ENCODE assay signal across 25 mouse cellular contexts in the genomic region with DNA sequence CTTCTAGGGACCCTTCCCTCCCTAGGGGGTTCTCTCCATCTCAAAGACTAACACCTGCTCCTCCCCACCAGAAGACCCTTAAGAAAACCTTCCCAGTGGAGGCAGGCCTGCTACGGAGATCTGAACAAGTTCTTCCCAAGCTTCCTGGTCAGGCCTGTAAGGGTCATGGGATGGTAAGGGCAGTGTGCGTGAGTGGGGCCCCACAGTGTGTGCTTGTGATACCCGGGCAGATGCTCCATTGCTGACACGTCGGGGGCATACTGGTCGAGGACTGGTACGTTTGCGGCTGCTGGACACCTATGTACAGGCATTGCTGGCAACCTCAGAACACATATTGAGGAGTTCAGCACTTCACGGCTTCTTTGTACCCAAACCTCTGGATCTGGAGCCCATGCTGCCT. TPM values are rescaled to one million over a fixed set of nuclear protein-coding genes. Genes with fewer than 3 reads are reported as not detected.
DNase-seq lines count a peak whose midpoint lies in the region; ATAC-seq and TF ChIP-seq lines count a peak whose summit lies in the region.
"Had no signal": no experiment of that assay in that cellular context is flagged by ENCODE, and none has a peak within 500 bp of the region (broad histone marks: within the 10 kb centered on the region; RNA-seq: fewer than 3 reads in every experiment).

No protein-coding gene starts in this region.

- TF ChIP-seq CTCF in forebrain, postnatal 0 days (IDR thresholded peaks at IDR 0.05; ENCODE audit: low read depth): no peak
- no peak for TF ChIP-seq CTCF in E14TG2a.4 (conservative IDR thresholded peaks at IDR 0.05; ENCODE audit: low read length)

- peaks cover 41% of the 10 kb centered on the region for H3K4me1 ChIP-seq in forebrain, embryonic 10.5 days
- H3K4me1 ChIP-seq in forebrain, postnatal 0 days (ENCODE audit: insufficient read depth): peaks cover 11% of the 10 kb centered on the region; the same call in 1 of the 2 replicates
- peaks cover 40% of the 10 kb centered on the region for H3K4me1 ChIP-seq in liver, embryonic 13.5 days (replicated peaks)
- peaks cover 35% of the 10 kb centered on the region for H3K4me1 ChIP-seq in liver, embryonic 12.5 days
- H3K4me1 ChIP-seq in E14TG2a.4 (replicated peaks; ENCODE audit: low read depth, low read length): peaks cover 57% of the 10 kb centered on the region
- peaks cover 26% of the 10 kb centered on the region for H3K4me1 ChIP-seq in intestine, embryonic 15.5 days (replicated peaks)

- H3K9me3 ChIP-seq in forebrain, embryonic 10.5 days: no peaks in the 10 kb centered on the region
- no peaks in the 10 kb centered on the region for H3K9me3 ChIP-seq in forebrain, postnatal 0 days (ENCODE audit: low read length)
- H3K9me3 ChIP-seq in liver, embryonic 13.5 days (replicated peaks): no peaks in the 10 kb centered on the region
- no peaks in the 10 kb centered on the region for H3K9me3 ChIP-seq in liver, embryonic 12.5 days (replicated peaks)
- no peaks in the 10 kb centered on the region for H3K9me3 ChIP-seq in E14TG2a.4 (ENCODE audit: low read length)
- no peaks in the 10 kb centered on the region for H3K9me3 ChIP-seq in intestine, embryonic 15.5 days
- H3K9me3 ChIP-seq: kidney, embryonic 15.5 days; midbrain, embryonic 12.5 days; neural tube, embryonic 15.5 days had no signal

- 70% methylated on average over 9 of the region's 9 CpGs for WGBS in forebrain, embryonic 10.5 days
- WGBS in forebrain, postnatal 0 days: 72% methylated on average over 9 of the region's 9 CpGs
- WGBS in liver, embryonic 13.5 days (ENCODE audit: insufficient replicate concordance): 67% methylated on average over 9 of the region's 9 CpGs
- 73% methylated on average over 9 of the region's 9 CpGs for WGBS in liver, embryonic 12.5 days (ENCODE audit: insufficient replicate concordance)
- WGBS in intestine, embryonic 15.5 days: 73% methylated on average over 9 of the region's 9 CpGs

- no peak overlapping the region for H3K4me2 ChIP-seq in forebrain, postnatal 0 days (ENCODE audit: low read depth)
- H3K4me2 ChIP-seq in liver, embryonic 13.5 days: no peak overlapping the region
- H3K4me2 ChIP-seq in liver, embryonic 12.5 days: no peak overlapping the region
- H3K4me2 ChIP-seq in intestine, embryonic 15.5 days (replicated peaks): peak overlapping the region; percentile 35
- H3K4me2 ChIP-seq: kidney, embryonic 15.5 days; midbrain, embryonic 12.5 days; neural tube, embryonic 15.5 days had no signal

- no peak overlapping the region for H3K9ac ChIP-seq in forebrain, postnatal 0 days
- peak overlapping the region; percentile 9; the same call in 1 of the 2 replicates for H3K9ac ChIP-seq in liver, embryonic 13.5 days
- H3K9ac ChIP-seq in liver, embryonic 12.5 days: no peak overlapping the region
- 0 out of 2 replicates have a peak overlapping the region, but pooled peaks have one; percentile 6 for H3K9ac ChIP-seq in intestine, embryonic 15.5 days
- H3K9ac ChIP-seq: kidney, embryonic 15.5 days; midbrain, embryonic 12.5 days; neural tube, embryonic 15.5 days had no signal

- peaks cover 50% of the 10 kb centered on the region for H3K36me3 ChIP-seq in forebrain, embryonic 10.5 days (replicated peaks)
- H3K36me3 ChIP-seq in forebrain, postnatal 0 days (ENCODE audit: insufficient read depth): peaks cover 40% of the 10 kb centered on the region
- peaks cover 44% of the 10 kb centered on the region for H3K36me3 ChIP-seq in liver, embryonic 13.5 days
- peaks cover 49% of the 10 kb centered on the region for H3K36me3 ChIP-seq in liver, embryonic 12.5 days
- H3K36me3 ChIP-seq in E14TG2a.4 (ENCODE audit: insufficient read depth, low read length): peaks cover 57% of the 10 kb centered on the region
- H3K36me3 ChIP-seq in intestine, embryonic 15.5 days: peaks cover 26% of the 10 kb centered on the region

- H3K27ac ChIP-seq in forebrain, embryonic 10.5 days: 0 out of 2 replicates have a peak overlapping the region, but pooled peaks have one; percentile 13
- no peak overlapping the region for H3K27ac ChIP-seq in forebrain, postnatal 0 days (ENCODE audit: low read depth, low read length)
- H3K27ac ChIP-seq in liver, embryonic 13.5 days: no peak overlapping the region
- no peak overlapping the region for H3K27ac ChIP-seq in liver, embryonic 12.5 days
- H3K27ac ChIP-seq in intestine, embryonic 15.5 days: peak overlapping the region; percentile 45
- H3K27ac ChIP-seq: kidney, embryonic 15.5 days; midbrain, embryonic 12.5 days; neural tube, embryonic 15.5 days had no signal

- DNase-seq in forebrain, embryonic 10.5 days (ENCODE audit: extremely low spot score, low spot score): no peak
- no peak for DNase-seq in forebrain, postnatal 0 days
- no peak for DNase-seq in liver, embryonic 13.5 days
- DNase-seq in frontal cortex, postnatal 36 days (ENCODE audit: low spot score in 2 of 2): no peak
- no peak for DNase-seq in left cerebral cortex, adult 9 months (ENCODE audit: low spot score in 2 of 2)
- DNase-seq: cerebellum, adult 8-10 months; heart, adult 18-20 months; liver; spleen, adult 18-20 months had no signal

- 0 out of 2 replicates have a peak, but pooled peaks cover 6% of the 10 kb centered on the region for H3K27me3 ChIP-seq in forebrain, embryonic 10.5 days (ENCODE audit: poor library complexity, severe bottlenecking)
- H3K27me3 ChIP-seq in forebrain, postnatal 0 days (ENCODE audit: insufficient read depth, low read length): no peaks in the 10 kb centered on the region
- H3K27me3 ChIP-seq in liver, embryonic 13.5 days: no peaks in the 10 kb centered on the region
- H3K27me3 ChIP-seq in liver, embryonic 12.5 days (replicated peaks): 0 out of 2 replicates have a peak, but pooled peaks cover 7% of the 10 kb centered on the region
- H3K27me3 ChIP-seq in E14TG2a.4 (ENCODE audit: insufficient read depth, low read length): no peaks in the 10 kb centered on the region
- H3K27me3 ChIP-seq in intestine, embryonic 15.5 days (replicated peaks): no peaks in the 10 kb centered on the region
- H3K27me3 ChIP-seq: kidney, embryonic 15.5 days; neural tube, embryonic 15.5 days had no signal

- ATAC-seq in forebrain, postnatal 0 days: no peak
- ATAC-seq in liver, embryonic 13.5 days (ENCODE audit: low read depth): no peak
- no peak for ATAC-seq in liver, embryonic 12.5 days
- ATAC-seq in intestine, embryonic 15.5 days: no peak
- ATAC-seq: CD4-positive, CD25-positive, alpha-beta regulatory T cell, adult 4 months; inflammation-experienced regulatory T-cells, adult 6 months had no signal

- no peak overlapping the region; the same call in 1 of the 2 replicates for H3K4me3 ChIP-seq in forebrain, embryonic 10.5 days
- H3K4me3 ChIP-seq in forebrain, postnatal 0 days (ENCODE audit: low read depth, low read length): no peak overlapping the region
- no peak overlapping the region for H3K4me3 ChIP-seq in liver, embryonic 13.5 days (replicated peaks)
- no peak overlapping the region for H3K4me3 ChIP-seq in liver, embryonic 12.5 days
- peak overlapping the region; percentile 50 for H3K4me3 ChIP-seq in E14TG2a.4 (replicated peaks; ENCODE audit: low read length)
- no peak overlapping the region for H3K4me3 ChIP-seq in intestine, embryonic 15.5 days (replicated peaks)
- H3K4me3 ChIP-seq: kidney, embryonic 15.5 days; midbrain, embryonic 12.5 days; neural tube, embryonic 15.5 days had no signal

RNA-seq across cellular contexts. Expression of a gene that starts 2.7 kb away (rescaled TPM):
- polyA plus RNA-seq in forebrain, embryonic 10.5 days (2016; fragmentation: Nextera tagmentation; extraction: Ambion mirVana): 0.79 and 1.0 TPM in 2 replicates
- total RNA-seq in forebrain, postnatal 0 days (2014; rRNA removed): 3.8 and 4.5 TPM in 2 replicates
- polyA plus RNA-seq in forebrain, postnatal 0 days (2015; fragmentation: Nextera tagmentation; extraction: Ambion mirVana): 1.4 and 2.5 TPM in 2 replicates
- polyA plus RNA-seq in liver, embryonic 13.5 days (2015; fragmentation: Nextera tagmentation; extraction: Ambion mirVana): 0.14 and 0.34 TPM in 2 replicates
- polyA plus RNA-seq in liver, embryonic 12.5 days (2016; fragmentation: Nextera tagmentation; extraction: Ambion mirVana): 0.51 and 0.58 TPM in 2 replicates
- 10.3 and 10.4 TPM in 2 replicates for polyA plus RNA-seq in intestine, embryonic 15.5 days (2015; fragmentation: Nextera tagmentation; extraction: Ambion mirVana)

RNA-seq across cellular contexts. Expression of a gene that starts 2.8 kb away (rescaled TPM):
- 57.7 and 60.3 TPM in 2 replicates for polyA plus RNA-seq in forebrain, embryonic 10.5 days (2016; fragmentation: Nextera tagmentation; extraction: Ambion mirVana)
- total RNA-seq in forebrain, postnatal 0 days (2014; rRNA removed): 34.5 and 34.7 TPM in 2 replicates
- polyA plus RNA-seq in forebrain, postnatal 0 days (2015; fragmentation: Nextera tagmentation; extraction: Ambion mirVana): 35.4 and 38.0 TPM in 2 replicates
- 41.3 and 47.7 TPM in 2 replicates for polyA plus RNA-seq in liver, embryonic 13.5 days (2015; fragmentation: Nextera tagmentation; extraction: Ambion mirVana)
- polyA plus RNA-seq in liver, embryonic 12.5 days (2016; fragmentation: Nextera tagmentation; extraction: Ambion mirVana): 51.4 and 52.5 TPM in 2 replicates
- 41.8 and 45.9 TPM in 2 replicates for polyA plus RNA-seq in intestine, embryonic 15.5 days (2015; fragmentation: Nextera tagmentation; extraction: Ambion mirVana)

RNA-seq across cellular contexts. Expression of a gene that starts 8.7 kb away (rescaled TPM):
- polyA plus RNA-seq in forebrain, embryonic 10.5 days (2016; fragmentation: Nextera tagmentation; extraction: Ambion mirVana): 162 and 167 TPM in 2 replicates
- total RNA-seq in forebrain, postnatal 0 days (2014; rRNA removed): 39.0 and 59.2 TPM in 2 replicates
- 45.7 and 48.0 TPM in 2 replicates for polyA plus RNA-seq in forebrain, postnatal 0 days (2015; fragmentation: Nextera tagmentation; extraction: Ambion mirVana)
- polyA plus RNA-seq in liver, embryonic 13.5 days (2015; fragmentation: Nextera tagmentation; extraction: Ambion mirVana): 53.0 and 53.2 TPM in 2 replicates
- polyA plus RNA-seq in liver, embryonic 12.5 days (2016; fragmentation: Nextera tagmentation; extraction: Ambion mirVana): 65.4 and 71.8 TPM in 2 replicates
- polyA plus RNA-seq in intestine, embryonic 15.5 days (2015; fragmentation: Nextera tagmentation; extraction: Ambion mirVana): 67.3 and 67.5 TPM in 2 replicates

RNA-seq across cellular contexts. Expression of a gene that starts 9.0 kb away (rescaled TPM):
- polyA plus RNA-seq in forebrain, embryonic 10.5 days (2016; fragmentation: Nextera tagmentation; extraction: Ambion mirVana): 9.7 and 11.0 TPM in 2 replicates
- total RNA-seq in forebrain, postnatal 0 days (2014; rRNA removed): 218 and 221 TPM in 2 replicates
- polyA plus RNA-seq in forebrain, postnatal 0 days (2015; fragmentation: Nextera tagmentation; extraction: Ambion mirVana): 255 and 290 TPM in 2 replicates
- 0.10 and 0.31 TPM in 2 replicates for polyA plus RNA-seq in liver, embryonic 13.5 days (2015; fragmentation: Nextera tagmentation; extraction: Ambion mirVana)
- 0.06 and 0.27 TPM in 2 replicates for polyA plus RNA-seq in liver, embryonic 12.5 days (2016; fragmentation: Nextera tagmentation; extraction: Ambion mirVana)
- polyA plus RNA-seq in intestine, embryonic 15.5 days (2015; fragmentation: Nextera tagmentation; extraction: Ambion mirVana): 7.0 and 7.7 TPM in 2 replicates
- total RNA-seq: common myeloid progenitor, adult 5-6 weeks; megakaryocyte progenitor cell, adult 5-6 weeks had no signal

RNA-seq across cellular contexts. Expression of a gene that starts 19.1 kb away (rescaled TPM):
- polyA plus RNA-seq in forebrain, embryonic 10.5 days (2016; fragmentation: Nextera tagmentation; extraction: Ambion mirVana): 0.43 and 0.69 TPM in 2 replicates
- 0.69 TPM in 1 of 2 replicates, not detected in the other for total RNA-seq in forebrain, postnatal 0 days (2014; rRNA removed)
- not detected in 2 replicates for polyA plus RNA-seq in forebrain, postnatal 0 days (2015; fragmentation: Nextera tagmentation; extraction: Ambion mirVana)
- polyA plus RNA-seq in liver, embryonic 13.5 days (2015; fragmentation: Nextera tagmentation; extraction: Ambion mirVana): 0.10 TPM in 1 of 2 replicates, not detected in the other
- 0.19 and 0.46 TPM in 2 replicates for polyA plus RNA-seq in liver, embryonic 12.5 days (2016; fragmentation: Nextera tagmentation; extraction: Ambion mirVana)
- polyA plus RNA-seq in intestine, embryonic 15.5 days (2015; fragmentation: Nextera tagmentation; extraction: Ambion mirVana): 0.11 and 0.19 TPM in 2 replicates
- total RNA-seq: adrenal gland, postnatal 36 days; common myeloid progenitor, adult 5-6 weeks; gastrocnemius, adult 8-10 months; heart, adult 18-20 months; hematopoietic stem cell, adult 5-6 weeks; layer of hippocampus, postnatal 14 days; left cerebral cortex, postnatal 14 days had no signal
- polyA plus RNA-seq: CD4-positive, CD25-positive, alpha-beta regulatory T cell, adult 4 months; heart, embryonic 14.5 days; inflammation-experienced regulatory T-cells, adult 6 months; kidney, embryonic 15.5 days; neural tube, embryonic 15.5 days had no signal

Comparison
In these comparisons a context has a peak if more than half of its experiments do, and no peak if none do; other contexts are left out.
1. H3K27ac ChIP-seq: peak in forebrain, embryonic 10.5 days (single experiment) and intestine, embryonic 15.5 days (single experiment); none in forebrain, postnatal 0 days (single experiment), liver, embryonic 13.5 days (single experiment) and liver, embryonic 12.5 days (single experiment).
2. H3K9ac ChIP-seq: peak in liver, embryonic 13.5 days (single experiment) and intestine, embryonic 15.5 days (single experiment); none in forebrain, postnatal 0 days (single experiment) and liver, embryonic 12.5 days (single experiment).